Mouse (Mus musculus) layer of hippocampus, adult 9-10 months (tissue): ENCODE results near the gene Srsf1.

Source experiments
- DNase-seq: peaks from one replicate; pipeline ENCODE4 v3.0.0; 2022; ENCODE audit warnings: low spot score

Srsf1 gene

DNA sequence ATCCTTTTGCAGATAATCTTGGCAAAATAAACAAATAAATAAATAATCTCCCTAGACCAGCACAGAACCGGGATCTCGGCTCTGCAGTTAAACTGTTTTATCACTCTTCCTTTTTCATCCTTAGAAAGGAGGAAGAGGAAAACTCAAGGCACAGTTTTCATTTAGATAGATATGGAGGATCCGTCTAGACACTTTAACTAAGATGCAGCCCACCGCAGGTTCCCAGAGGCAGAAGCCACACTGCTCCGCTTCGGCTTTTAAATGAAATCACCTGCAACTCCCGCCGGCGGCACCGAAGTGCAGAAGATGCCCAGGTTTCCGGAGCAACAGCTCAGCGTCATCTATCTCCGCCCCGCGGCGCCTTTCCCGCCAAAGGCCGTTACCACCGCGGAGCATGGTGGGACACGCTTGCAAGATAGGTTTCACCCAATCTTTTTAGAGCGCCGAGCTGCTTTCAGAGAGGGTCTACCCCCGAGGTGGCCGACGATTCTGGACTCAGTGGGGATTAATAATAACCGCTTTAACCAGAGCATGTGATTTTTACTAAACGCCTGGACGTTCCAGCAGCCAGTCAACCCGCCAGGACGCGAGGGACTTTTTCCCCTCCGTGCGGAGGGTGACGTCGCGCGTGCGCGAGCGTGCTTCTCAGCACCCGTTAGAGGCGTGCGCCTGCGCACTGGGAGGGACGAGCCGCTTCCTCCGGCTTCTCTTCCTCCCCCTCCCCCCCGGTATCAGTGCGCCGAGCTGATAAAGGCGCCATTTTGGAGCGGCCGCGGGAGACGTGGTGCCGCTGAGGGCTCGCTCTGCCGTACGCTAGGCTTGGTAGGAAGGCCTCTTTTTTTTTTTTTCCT, at the start of gene Srsf1:
Gene Srsf1, plus strand, starts transcription at position 430 of the 851 bp plus-strand sequence.
- DNase-seq: peak; percentile 90

DNA sequence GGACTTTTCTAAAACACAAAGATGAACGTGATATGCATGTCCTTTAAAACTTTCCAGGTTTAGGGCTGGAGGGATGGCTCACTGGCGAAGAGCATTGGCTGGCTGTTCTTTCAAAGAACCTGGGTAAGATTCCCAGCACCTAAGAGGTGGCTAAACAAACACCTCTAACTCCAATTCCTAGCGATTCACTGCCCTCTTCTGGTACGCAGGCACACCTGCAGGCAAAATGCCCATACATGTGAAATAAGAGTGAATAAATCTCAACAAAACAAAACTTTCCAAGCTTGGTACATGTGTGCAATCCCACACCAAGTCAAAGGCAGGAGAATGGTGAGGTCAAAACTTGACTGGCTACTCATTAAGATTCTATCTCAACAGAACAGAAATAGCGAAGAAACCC, 47.4 kb upstream of the Srsf1 start:
- DNase-seq: no peak

DNA sequence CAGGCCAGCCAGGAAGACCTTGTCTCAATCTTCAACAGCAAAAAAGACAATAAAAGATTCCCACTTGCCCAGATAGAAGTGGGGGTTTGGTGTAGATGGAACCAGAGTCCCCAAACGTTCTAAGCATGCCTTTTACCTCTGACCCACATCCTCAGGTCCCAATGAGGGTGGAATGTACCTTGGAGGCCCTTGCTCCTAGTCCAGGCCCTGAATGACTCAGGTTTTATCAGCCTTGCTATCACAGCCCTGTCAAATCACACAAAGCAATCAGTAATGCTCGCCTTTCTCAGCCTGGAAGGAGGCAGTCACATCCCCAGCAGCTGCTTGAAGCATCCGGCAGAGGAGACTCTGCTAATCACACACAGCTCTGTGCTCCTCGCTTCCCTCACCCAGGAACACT, 44.4 kb upstream of the Srsf1 start:
- DNase-seq: no peak

DNA sequence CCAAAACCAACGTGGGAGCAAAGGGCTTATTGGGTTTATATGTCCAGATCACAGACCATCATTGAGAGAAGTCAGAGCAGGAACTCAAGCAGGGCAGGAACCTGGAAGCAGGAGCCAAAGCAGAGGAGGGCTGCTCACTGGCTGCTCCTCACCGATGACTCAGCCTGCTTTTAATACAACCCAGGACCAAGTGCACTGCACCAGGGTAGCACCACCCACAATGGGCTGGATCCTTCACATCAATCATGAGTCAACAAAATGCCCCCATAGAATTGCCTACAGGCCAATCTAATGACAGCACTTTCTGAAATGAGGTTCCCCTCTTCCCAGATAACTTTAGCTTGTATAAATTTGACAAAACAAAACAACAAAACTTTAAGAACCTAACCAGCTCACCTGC, 43.0 kb upstream of the Srsf1 start:
- DNase-seq: no peak

DNA sequence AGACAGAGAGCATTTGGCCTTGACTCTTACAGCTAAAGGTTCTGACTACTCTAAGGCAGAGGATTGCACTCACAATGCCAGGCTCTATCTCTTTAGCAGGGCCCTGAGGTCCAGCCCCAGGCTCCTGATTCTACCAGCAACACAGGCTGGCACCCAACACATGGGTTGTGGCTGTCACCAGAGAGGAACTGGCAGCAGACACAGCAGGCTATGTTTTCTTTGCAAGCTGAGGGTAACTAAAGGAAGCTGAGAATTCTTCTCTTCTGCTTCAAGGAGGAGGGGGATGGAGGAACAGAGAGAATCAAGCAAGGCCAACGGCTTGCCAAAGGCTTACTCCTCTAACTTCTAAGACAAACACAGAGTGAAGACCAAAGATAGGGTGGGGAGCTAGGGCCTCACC, 38.5 kb upstream of the Srsf1 start:
- no peak for DNase-seq

DNA sequence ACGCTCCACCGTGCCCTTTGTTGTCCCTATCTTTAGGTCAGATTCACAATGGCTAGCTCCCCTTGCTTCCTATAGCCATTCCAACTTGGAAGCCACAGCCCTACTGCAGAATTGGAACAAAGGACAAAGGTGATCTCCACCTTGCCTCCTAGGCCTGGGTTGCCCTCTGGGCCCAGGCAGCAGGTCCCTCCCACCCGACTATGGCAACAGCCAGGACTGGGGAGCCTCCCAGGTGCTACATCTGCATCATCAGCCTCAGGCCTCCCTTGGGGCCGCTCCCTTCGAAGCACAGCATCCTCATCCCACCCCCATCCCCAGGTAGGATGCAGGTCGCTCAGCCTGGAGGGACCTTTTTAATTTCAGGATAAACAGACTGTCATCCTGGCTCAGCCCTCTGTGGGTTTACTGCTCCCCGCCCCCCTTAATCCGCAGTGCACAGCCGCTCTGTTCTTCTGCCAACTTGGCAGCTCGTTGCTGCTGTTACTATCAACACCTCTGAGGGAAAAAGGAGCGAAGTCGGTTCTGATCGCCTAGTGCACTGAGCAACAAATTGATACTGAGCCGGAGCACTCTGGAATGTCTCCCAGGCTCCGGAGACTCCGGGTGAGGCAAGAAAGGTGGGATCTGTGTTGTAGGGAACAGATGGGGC, 37.5 kb upstream of the Srsf1 start:
- DNase-seq: no peak

DNA sequence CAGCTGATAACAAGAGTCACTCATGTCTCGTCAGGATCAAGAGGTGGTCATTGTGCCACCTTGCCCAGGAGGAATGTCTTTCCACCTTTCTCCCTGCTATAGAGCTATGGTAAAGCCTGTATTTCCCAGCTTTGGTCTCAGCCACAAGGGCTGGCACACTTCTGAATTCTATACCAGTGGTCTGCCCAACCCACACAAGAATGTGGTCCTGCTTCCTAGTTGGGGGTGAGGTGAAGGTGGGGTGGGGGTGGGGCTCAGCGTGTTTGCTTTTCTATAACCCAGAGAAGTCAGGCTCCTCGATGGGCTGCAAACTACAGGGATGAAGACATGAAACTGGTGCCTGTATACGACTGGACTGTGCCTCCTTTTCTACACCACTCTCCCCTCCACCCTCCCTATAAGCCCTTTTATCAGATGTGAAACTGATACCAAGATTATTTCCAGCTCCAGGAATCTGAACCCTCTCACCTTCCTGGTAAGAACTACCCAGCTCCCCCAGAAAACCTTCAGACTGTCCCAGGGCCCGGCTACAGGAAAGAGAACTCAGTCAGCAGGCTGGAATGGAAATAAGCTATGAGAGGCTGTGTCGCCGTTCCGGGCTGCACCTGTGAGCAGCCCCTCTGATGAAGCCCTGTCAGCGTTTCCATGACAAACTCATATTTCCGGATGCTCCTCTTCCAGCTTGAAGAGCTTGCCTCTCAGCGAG, 35.8 kb upstream of the Srsf1 start:
- no peak for DNase-seq

DNA sequence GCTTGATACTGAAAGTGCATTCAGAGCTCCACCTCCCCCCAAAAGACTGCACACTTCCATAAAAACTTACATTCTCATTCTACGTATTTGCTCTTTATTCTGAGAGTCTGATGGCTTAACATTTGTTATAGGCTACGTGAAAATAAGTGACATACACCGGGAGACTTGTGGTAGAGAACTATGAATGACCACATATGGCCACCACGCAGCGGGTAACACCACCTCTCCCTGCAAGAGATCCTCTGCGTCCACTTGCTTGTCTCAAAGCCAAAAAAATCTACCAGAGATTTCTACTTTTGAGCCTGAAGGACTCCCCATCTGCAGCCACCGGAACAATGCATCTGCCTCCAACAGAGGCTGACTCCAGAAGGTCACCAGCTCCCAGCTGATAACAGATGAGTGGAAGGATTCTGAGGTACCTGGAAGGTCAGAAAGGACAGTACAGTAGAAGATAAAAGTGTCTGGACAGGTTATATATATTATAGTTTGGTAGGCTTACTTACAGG, 35.2 kb upstream of the Srsf1 start:
- DNase-seq: no peak

DNA sequence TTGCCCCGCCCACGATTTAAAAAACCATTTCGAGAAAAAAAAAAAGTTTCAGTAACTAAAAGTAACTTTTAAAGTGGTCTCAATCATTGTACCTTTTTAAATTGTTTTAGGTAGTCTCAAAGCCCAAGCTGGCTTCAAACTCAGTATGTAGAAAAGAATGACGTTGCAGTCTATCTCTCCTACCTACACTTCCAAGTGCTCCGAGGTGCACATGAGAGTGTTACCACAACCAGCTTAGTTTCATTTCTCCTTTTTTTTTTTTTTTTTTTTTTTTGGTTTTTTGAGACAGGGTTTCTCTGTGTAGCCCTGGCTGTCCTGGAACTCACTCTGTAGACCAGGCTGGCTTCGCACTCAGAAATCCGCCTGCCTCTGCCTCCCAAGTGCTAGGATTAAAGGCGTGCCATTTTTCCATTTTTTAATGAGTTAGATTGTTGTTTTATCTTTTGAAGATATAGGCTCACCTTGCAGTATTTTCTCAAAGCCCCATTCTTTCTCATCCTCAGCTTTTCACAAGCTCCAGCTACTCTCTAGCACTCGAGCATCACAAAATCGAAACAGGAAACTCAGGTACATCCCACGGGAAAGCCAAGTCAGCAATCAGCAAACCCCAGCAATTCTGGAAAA, 34.4 kb upstream of the Srsf1 start:
- DNase-seq: no peak

DNA sequence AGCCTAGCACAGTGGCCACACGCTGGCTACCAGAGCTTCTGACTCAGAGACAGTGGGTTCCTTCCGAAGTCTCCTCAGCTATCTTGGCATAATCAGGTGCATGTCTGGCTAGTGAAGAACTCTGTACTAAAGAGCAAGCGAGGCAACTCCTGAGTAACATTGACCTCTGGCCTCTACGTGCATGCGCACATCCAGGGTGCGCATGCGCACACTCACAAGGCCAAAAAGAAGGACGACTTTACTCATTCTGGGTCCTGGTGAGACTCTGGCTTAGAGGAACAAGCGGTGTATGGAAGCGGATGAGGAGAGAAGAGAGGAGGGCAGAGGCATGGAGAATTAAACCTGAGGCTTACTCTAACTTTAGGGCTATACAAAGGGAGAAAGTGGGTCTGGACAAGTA, 33.5 kb upstream of the Srsf1 start:
- no peak for DNase-seq

DNA sequence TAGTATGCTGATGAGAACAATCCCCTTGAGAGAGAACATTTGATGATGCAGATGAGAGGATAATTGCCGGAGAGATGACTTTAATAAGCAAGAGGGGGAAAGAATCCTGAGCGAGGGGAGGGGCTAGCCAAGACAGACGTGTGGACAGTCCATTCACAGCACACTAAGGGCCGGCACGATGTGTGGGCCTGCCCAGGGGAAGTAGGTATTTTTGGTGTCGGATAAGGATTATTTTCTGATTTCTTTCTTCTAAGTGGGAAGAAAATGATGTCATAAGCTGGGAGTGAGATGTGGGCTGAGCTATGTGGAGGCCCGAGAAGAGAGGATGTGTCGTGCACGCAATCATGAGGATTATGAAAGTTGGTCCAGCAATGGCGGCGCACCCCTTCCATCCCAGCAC, 32.0 kb upstream of the Srsf1 start:
- no peak for DNase-seq

DNA sequence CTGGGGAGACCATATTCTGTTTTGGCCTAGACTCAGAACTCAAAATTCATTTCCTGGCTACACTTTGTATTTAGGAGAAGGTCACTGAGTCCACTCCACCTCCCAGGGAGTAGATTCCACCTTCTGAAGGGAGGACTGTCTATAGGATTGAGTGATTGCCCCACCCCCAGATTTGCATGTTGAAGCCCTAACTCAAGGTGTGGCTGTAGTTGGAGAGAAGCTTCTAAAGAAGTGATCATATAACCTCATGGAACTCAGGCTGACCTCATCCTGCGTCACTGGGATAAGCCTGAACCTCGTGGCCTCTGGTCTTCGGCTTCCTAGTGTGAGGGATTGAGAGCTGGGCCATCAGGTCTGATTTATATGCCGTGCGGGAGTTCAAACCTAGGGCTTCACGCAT, 31.4 kb upstream of the Srsf1 start:
- no peak for DNase-seq

DNA sequence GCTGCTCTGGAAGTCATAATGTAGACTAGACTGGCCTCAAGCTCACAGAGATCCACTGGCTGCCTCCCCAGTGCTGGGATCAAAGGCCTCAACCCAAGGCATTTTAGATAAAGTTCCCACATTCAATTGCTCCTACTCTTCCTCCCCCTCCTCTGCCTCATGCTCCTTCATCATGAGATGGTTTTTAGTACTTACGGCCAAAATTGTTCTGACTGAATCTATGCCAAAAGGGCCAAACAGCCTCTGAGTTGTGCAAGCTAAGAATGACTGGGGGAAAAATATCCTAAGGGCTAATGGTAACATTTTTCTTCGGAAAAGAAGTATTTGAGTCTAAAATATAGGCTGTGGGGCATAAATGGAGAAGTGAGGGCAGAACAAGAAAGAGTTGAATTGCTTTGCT, 23.2 kb upstream of the Srsf1 start:
- no peak for DNase-seq

DNA sequence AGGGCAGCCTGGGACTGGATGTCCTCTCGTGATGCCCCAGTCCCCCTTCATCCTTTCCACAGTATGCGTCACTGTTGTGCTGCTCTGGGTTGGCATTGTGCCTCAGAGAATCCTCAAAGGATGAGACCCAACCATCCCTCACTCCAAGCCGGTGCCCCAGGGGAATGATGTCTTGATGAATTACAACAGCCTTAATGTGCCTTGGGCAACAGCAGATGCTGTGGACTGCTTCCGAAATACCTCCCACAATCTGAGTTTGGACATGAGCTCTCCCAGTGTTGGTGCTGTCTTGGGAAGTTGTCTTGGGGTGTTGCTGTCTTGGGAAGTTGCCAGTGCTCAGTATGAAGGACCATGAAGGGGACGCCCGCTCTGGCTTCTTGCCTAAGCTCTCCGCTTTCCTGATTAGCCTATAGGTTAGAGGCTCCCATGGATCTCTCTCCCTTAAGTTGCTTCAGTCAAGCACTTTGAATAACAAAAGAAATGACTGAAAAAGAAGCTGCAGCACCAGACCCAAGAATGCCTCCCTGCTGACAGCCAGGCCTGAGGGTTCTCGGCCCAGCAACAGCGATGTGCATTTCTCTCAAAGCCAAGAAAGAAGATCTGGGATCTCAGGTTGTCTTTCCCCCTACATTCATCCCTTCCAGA, 19.7 kb upstream of the Srsf1 start:
- DNase-seq: no peak

DNA sequence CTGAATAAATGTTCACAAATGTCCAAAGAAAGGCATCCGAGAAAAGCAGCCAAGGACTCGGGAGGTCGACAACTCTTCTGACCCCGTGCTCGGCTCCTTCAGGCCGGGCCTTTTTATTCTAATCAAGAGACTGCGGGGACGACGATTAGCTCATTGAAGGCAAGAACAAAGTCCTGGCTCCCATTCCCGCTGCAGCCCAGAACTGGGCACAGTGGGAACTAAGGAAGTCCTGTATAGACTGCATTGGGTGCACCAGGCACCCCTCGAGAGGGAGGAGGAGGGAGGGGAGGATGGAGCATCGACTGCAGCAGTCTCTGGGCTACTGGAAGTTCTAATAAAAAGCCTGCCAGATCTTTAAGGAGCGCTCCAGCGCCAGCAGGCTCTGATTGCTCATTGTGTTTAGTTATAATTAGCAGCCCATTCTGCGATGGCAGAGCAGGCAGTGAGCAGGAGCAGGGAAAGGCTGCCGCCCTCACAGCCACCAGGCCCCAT, 18.9 kb upstream of the Srsf1 start:
- DNase-seq: no peak

DNA sequence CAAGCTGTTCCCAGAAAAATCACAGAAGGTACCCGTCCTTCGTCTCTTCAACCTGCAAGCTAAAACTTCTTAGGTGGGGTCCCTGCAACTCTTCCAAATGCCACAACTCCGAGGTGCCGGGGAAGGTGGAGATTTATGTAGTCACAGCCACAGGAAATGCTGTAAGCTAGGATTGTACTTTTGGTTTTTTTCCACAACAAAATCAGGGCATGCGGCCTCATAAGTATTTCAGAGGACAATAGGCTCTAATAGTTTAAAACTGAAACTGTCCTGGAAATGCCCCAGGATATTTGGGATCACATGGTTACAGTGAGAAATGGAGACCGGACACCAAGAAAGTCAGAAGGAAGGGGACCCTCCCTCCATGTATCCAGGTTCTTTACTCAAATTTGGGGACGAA, 17.0 kb upstream of the Srsf1 start:
- no peak for DNase-seq

DNA sequence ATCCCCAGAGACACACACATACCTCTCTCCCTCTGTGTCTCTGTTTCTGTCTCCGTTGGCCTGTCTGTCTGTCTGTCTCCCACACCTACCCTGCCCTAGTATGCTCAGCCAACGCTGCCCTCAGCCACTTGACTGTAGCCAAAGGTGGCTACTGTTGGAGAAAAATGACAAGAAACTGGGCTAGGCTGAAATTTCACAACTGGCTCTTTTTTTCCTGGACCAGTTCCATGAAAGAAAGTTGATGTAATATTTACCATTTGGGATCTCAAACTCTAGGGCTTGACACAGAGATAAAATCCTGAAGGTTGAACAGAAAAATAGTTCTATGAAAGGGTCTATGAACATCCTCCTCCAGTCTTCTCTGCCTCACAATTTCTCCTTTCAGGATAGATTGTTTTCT, 16.3 kb upstream of the Srsf1 start:
- no peak for DNase-seq

DNA sequence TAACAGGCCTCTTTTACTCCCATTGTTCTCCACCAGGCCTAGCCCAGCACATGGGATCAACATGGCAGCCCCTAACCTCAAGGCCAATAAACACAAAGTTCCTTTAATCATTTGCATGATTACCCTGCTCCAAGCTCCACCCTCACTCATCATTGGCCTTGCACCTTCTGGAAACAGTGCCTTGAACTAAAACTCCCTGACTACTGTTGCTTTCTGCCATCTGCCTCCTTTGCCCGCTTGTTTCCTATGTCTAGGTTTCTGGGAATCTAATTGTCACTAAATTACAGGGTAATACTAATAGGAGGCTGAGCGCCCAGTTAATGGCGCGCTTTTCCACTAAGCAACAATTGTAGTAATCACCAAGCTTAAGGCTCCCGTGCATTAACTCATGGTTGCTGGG, 15.4 kb upstream of the Srsf1 start:
- DNase-seq: no peak

DNA sequence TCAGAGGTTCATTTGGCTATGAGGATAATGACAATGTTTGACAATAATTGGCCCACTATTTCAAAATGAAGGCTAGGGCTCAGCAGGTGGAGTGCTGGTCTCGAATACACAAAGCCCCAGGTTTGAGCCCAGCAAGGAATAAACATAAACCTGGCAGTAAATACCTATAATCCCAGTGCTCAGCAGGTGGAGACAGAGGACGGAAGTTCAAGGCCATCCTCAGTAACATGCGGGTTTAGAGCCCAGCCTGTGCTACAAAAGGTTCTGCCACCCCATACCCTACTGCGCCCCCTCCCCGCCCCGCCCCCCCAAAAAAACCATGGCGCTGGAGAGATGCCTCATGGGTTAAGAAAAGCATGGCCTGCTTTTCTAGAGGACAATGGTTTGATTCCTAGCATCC, 11.2 kb upstream of the Srsf1 start:
- no peak for DNase-seq

DNA sequence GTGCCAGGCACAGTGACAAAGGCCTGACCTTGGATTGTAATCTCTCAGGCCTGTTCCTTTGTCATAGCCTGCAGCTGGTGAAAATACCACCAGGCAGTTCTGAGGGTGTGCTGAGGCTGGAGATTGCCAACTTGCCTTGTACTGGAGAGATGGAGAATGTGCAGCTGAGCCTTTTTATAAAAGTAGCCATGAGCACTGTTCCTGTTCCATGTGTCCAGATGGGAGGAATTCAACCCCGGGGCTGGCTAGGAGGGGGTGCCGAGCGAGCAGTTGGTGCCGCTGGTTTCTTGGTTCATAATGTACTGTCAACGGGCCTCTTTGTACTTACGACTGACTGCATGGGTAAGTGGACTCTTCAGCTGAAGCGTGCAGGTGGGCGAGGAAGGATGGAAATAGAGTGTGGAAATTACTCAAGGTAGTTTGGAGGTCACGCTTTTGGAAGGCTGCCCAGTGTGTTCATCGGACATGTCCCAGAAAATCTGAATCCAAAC, 10.4 kb upstream of the Srsf1 start:
- DNase-seq: no peak

DNA sequence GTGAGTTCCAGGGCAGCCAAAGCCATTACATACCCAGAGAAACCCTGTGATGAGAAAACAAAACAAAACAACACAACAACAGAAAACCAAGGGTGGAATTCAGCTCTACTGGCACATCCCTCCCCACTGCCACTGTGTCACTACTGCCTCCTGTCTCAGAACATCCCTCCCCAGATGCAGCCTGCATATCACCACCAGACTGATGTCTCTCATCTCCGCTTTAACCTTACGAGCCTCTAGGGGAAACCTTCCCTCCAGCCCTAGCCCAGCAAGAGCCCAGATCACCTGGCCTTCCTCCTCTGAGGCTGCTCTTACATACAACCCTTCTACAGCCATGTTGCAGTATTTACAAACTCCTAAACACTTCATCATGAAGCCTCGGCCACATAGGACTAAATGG, 9.8 kb upstream of the Srsf1 start:
- no peak for DNase-seq

DNA sequence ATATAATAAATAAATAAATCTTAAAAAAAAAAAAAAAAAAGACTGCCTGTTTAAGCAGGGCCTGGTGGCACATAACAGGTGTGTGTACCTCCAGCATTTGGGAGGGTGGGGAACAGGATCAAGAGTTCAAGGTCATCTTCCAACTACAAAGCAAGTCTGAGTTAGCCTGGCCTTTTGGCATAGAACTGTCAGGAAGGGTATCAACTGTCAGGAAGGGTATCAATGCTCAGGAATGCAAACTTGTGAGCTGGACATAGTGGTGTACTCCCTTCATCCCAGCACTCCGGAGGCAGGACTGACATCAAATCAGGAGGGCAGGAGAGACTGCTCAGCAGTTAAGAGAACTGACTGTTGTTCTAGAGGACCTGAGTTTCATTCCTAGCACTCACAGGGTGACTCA, 8.1 kb upstream of the Srsf1 start:
- no peak for DNase-seq
